Mouse (Mus musculus): Measurements from ENCODE around the gene Filip1l. TPM values are rescaled to one million over a fixed set of nuclear protein-coding genes. Genes with fewer than 3 reads are reported as not detected.

Filip1l gene
- total RNA-seq, 2 experiments from 2014 or later: 44.5 to 46.5 TPM

- DNase-seq: peak; percentile 45
- intact Hi-C loops (cut with DNase I; ENCODE audit: low total_unique reads): no loop called here
Observed at GRCm38 (mm10) chr16:57349039-57349438, 3.9 kb upstream of the Filip1l start.

- no peak for DNase-seq
- intact Hi-C loops (cut with DNase I; ENCODE audit: low total_unique reads): no loop called here
Observed at GRCm38 (mm10) chr16:57349689-57350088, 3.2 kb upstream of the Filip1l start.

- intact Hi-C loops (cut with DNase I; ENCODE audit: low total_unique reads): no loop called here
- no peak for DNase-seq
Observed at GRCm38 (mm10) chr16:57353166-57353721, 351 bp downstream of the Filip1l start.

GRCm38 (mm10) chr16:57353932-57354331 lies 1.0 kb downstream of the Filip1l start:
- no peak for DNase-seq
- intact Hi-C loops (cut with DNase I; ENCODE audit: low total_unique reads): no loop called here

GRCm38 (mm10) chr16:57356454-57356853 lies 3.6 kb downstream of the Filip1l start:
- no peak for DNase-seq
- intact Hi-C loops (cut with DNase I; ENCODE audit: low total_unique reads): no loop called here

GRCm38 (mm10) chr16:57357011-57357410 lies 4.1 kb downstream of the Filip1l start:
- intact Hi-C loops (cut with DNase I; ENCODE audit: low total_unique reads): no loop called here
- DNase-seq: peak; percentile 61

GRCm38 (mm10) chr16:57359251-57359650 lies 6.4 kb downstream of the Filip1l start:
- DNase-seq: no peak
- intact Hi-C loops (cut with DNase I; ENCODE audit: low total_unique reads): no loop called here

GRCm38 (mm10) chr16:57360785-57361184 lies 7.9 kb downstream of the Filip1l start:
- no peak for DNase-seq
- intact Hi-C loops (cut with DNase I; ENCODE audit: low total_unique reads): no loop called here

GRCm38 (mm10) chr16:57362679-57363401 lies 9.9 kb downstream of the Filip1l start:
- intact Hi-C loops (cut with DNase I; ENCODE audit: low total_unique reads): no loop called here
- peak; percentile 68 for DNase-seq

- DNase-seq: no peak
- intact Hi-C loops (cut with DNase I; ENCODE audit: low total_unique reads): no loop called here
Observed at GRCm38 (mm10) chr16:57364498-57364897, 11.6 kb downstream of the Filip1l start.

- no peak for DNase-seq
Observed at GRCm38 (mm10) chr16:57366141-57366540, 13.2 kb downstream of the Filip1l start.

GRCm38 (mm10) chr16:57366941-57367694 lies 14.2 kb downstream of the Filip1l start:
- intact Hi-C loops (cut with DNase I; ENCODE audit: low total_unique reads): no loop called here
- DNase-seq: no peak

More at GRCm38 (mm10) chr16:57366141-57366540, 13.2 kb downstream of the Filip1l start:
- intact Hi-C loops (cut with DNase I; ENCODE audit: low total_unique reads): no loop called here

GRCm38 (mm10) chr16:57369846-57370496 lies 17.1 kb downstream of the Filip1l start:
- intact Hi-C loops (cut with DNase I; ENCODE audit: low total_unique reads): no loop called here
- DNase-seq: peak; percentile 48

GRCm38 (mm10) chr16:57372156-57372555 lies 19.3 kb downstream of the Filip1l start:
- no peak for DNase-seq
- intact Hi-C loops (cut with DNase I; ENCODE audit: low total_unique reads): no loop called here

GRCm38 (mm10) chr16:57375248-57375837 lies 22.4 kb downstream of the Filip1l start:
- no peak for DNase-seq
- intact Hi-C loops (cut with DNase I; ENCODE audit: low total_unique reads): no loop called here

GRCm38 (mm10) chr16:57378631-57379330 lies 25.9 kb downstream of the Filip1l start:
- intact Hi-C loops (cut with DNase I; ENCODE audit: low total_unique reads): no loop called here
- DNase-seq: no peak

GRCm38 (mm10) chr16:57383266-57383971 lies 30.5 kb downstream of the Filip1l start:
- no peak for DNase-seq
- intact Hi-C loops (cut with DNase I; ENCODE audit: low total_unique reads): no loop called here

- DNase-seq: no peak
- intact Hi-C loops (cut with DNase I; ENCODE audit: low total_unique reads): no loop called here
Observed at GRCm38 (mm10) chr16:57384274-57384673, 31.4 kb downstream of the Filip1l start.
